Mouse (Mus musculus) ES-E14 (cell line): ENCODE results near the gene Grhl1.

Source experiments
- HCFC1 ChIP-seq: IDR thresholded peaks from 2 replicates; pipeline ENCODE4 v1.6.1; 2012; ENCODE audit warnings: low read length, inconsistent platforms, borderline replicate concordance; ENCODE audit not compliant: insufficient read depth
- MAFK ChIP-seq: IDR thresholded peaks from 2 replicates; pipeline ENCODE4 v1.6.1; 2014; ENCODE audit warnings: mild to moderate bottlenecking, low read depth, low read length, inconsistent platforms; ENCODE audit not compliant: insufficient read depth

DNA sequence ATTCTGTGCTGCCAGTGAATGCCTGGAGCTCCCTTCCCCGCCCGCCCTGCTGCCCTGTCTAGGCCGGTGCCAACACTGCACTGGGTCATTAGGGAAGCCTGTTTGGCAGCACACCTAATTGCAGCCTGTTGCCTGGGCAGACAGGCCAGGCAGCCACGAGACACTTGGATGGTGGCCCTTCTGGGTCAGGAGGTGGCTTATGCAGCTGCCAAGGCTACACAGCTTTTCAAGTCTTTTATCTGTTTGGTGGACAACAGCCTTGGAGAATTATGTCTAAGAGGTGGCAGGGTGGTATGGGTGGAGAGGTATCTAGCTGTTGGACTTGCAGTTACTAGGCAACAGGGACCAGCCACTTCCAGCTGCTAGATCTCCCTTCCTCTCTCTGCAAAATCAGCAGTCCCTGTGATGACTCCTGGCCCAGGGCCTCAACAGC is 70.3 kb downstream of the Grhl1 start:
- TF ChIP-seq MAFK (no peak), HCFC1 (no peak)
